Mouse (Mus musculus): ENCODE measurements around the gene Synpo2. TPM values are rescaled to one million over a fixed set of nuclear protein-coding genes. Genes with fewer than 3 reads are reported as not detected.
"Not testable (repeated sequence)": the region's sequence is repeated elsewhere in the genome, so short reads cannot be mapped to it uniquely, and the experiment has no call there.

The Synpo2 gene
- polyA plus RNA-seq, 1 experiment from 2014 or later: 0.72 TPM

DNA sequence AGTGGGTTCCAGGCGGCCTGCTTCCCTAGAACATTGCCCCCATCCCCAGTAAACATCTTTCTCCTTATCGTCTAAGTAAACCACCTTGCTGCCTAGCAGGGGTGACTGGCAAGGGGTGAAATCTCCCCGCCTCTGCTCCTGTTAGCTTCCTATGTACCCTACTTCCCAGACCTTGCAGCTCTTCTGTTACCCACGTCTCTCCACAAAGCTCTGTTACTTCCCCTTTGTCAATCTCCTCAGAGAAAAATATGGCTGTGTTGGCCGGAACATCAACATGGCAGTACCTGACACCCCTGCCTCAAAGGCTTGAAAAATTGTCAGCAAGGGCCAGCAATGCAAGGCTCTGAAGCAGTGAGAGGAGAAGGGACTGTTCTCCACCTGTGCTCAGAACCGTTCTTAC lies 94.9 kb downstream of the Synpo2 start:
- 90% methylated on average over 6 of the region's 6 CpGs for WGBS
- no peaks in the 10 kb centered on the region for H3K27me3 ChIP-seq
- no peak overlapping the region for H3K4me2 ChIP-seq
- no peaks in the 10 kb centered on the region for H3K4me1 ChIP-seq
- no peak overlapping the region for H3K4me3 ChIP-seq
- no peak overlapping the region for H3K9ac ChIP-seq
- no peaks in the 10 kb centered on the region for H3K9me3 ChIP-seq (replicated peaks)
- ATAC-seq: no peak
- no peaks in the 10 kb centered on the region for H3K36me3 ChIP-seq (ENCODE audit: poor library complexity, severe bottlenecking)
- no peak overlapping the region for H3K27ac ChIP-seq

DNA sequence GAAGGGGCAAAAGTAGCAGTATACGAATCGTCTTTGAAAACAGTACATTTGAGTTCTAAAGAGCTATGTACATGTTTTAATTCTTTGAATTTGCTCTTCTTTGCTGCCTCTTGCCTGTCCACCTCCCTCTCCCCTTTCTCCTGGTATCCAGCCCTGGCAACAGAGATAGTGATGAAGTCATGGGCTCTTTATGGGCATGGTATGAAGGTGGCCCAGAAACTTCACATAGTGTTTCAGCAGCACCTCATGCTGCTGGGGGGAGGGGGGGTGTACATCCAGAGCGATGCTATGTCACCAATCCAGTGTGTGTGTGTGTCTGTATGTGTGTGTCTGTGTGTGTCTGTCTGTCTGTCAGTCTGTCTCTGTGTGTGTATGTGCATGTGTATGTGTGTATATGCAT lies 95.8 kb downstream of the Synpo2 start:
- Histone ChIP-seq H3K27me3 (no peaks in the 10 kb centered on the region), H3K4me1 (no peaks in the 10 kb centered on the region), H3K4me3 (no peak overlapping the region), H3K9me3 (replicated peaks) (no peaks in the 10 kb centered on the region), H3K36me3 (ENCODE audit: poor library complexity, severe bottlenecking) (no peaks in the 10 kb centered on the region), H3K27ac (no peak overlapping the region), H3K9ac (no peak overlapping the region), H3K4me2 (no peak overlapping the region)
- no peak for ATAC-seq
- 89% methylated on average over 3 of the region's 3 CpGs for WGBS

DNA sequence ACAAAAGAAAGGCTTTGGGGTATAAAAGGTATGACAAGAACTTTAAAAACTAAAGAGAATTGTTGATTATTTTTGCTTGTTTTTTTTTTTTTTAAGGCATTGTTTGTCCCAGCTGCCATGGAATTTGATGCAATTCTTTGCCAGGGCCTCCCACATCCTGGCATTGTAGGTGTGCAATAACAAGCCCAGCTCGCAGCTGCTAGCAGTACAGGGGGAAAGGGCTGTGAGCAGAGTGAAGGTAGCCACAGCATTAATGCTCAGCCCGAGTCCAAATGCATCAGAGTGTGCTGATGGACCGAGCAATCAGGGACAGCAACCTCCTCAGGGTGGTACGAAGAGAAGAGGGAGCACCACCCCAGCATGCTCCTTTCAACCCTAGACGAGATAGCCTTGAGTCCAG lies 96.3 kb downstream of the Synpo2 start:
- no peaks in the 10 kb centered on the region for H3K27me3 ChIP-seq
- no peak for ATAC-seq
- WGBS: 78% methylated on average over 5 of the region's 5 CpGs

DNA sequence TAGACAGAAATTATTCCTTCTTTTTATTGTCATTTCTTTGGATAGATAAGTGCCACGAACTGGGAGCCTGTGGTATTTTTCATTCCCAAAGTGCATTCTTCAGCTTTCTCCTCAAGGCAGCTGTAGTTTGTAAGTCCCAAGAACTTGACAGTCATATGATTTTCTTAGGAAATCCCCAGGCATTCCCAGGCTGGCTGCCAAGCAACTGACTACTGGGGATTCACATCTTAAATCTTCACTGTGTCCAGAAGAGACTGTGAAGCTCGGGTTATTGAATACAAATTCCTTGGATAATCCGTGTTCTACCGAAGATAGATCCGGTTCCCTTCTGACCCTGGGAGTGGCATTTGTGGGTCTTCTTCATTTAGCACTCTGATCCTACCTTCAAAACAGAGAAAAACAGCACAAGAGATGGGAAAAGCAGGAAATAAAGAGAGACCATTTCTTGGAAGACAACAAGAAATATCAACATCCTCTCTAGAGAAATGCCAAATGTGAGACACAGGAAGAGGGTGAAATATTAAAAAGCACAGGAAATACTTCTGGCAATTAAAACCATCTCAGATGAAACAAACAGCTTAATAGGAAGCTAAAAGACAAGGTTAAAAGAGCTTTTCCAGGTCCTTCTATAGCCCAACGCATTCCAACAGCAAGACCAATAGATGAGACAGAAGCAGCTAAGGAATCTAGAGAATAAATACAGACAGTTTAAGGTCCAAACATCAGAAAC lies 97.5 kb downstream of the Synpo2 start:
- no peak for ATAC-seq
- H3K27me3 ChIP-seq: no peaks in the 10 kb centered on the region
- no peak overlapping the region for H3K27ac ChIP-seq
- H3K9ac ChIP-seq: no peak overlapping the region
- no peak overlapping the region for H3K4me3 ChIP-seq
- no peaks in the 10 kb centered on the region for H3K4me1 ChIP-seq
- H3K9me3 ChIP-seq (replicated peaks): no peaks in the 10 kb centered on the region
- WGBS: 80% methylated on average over 6 of the region's 6 CpGs
- H3K36me3 ChIP-seq (ENCODE audit: poor library complexity, severe bottlenecking): no peaks in the 10 kb centered on the region
- no peak overlapping the region for H3K4me2 ChIP-seq

More for the DNA sequence above, 96.3 kb downstream of the Synpo2 start:
- Histone ChIP-seq H3K9ac (no peak overlapping the region), H3K4me1 (no peaks in the 10 kb centered on the region), H3K9me3 (replicated peaks) (no peaks in the 10 kb centered on the region), H3K27ac (no peak overlapping the region), H3K36me3 (ENCODE audit: poor library complexity, severe bottlenecking) (no peaks in the 10 kb centered on the region), H3K4me3 (no peak overlapping the region), H3K4me2 (no peak overlapping the region)

DNA sequence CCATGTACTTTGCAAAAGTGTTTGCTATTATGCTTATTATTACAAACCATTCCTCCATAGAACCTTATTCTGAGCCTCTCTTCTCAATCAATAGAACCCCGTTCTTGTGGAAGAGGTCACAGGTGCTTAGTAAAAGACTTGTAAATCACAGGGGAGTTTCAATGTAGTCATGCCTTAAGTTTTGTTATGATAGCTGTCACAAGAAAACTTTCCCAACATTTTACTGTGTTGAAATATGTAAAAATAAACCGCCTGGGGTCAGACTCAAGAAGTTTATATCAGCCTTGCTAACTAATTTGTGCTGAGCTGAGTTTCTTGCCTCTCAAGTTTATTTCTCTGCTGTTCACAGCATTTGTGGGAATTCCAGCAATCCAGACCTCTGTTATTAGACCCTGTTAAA lies 103.8 kb downstream of the Synpo2 start:
- Histone ChIP-seq H3K36me3 (ENCODE audit: poor library complexity, severe bottlenecking) (no peaks in the 10 kb centered on the region), H3K9ac (no peak overlapping the region), H3K4me3 (no peak overlapping the region), H3K27me3 (no peaks in the 10 kb centered on the region), H3K4me2 (no peak overlapping the region), H3K9me3 (replicated peaks) (no peaks in the 10 kb centered on the region), H3K4me1 (no peaks in the 10 kb centered on the region), H3K27ac (no peak overlapping the region)
- 77% methylated on average over 2 of the region's 2 CpGs for WGBS
- no peak for ATAC-seq

DNA sequence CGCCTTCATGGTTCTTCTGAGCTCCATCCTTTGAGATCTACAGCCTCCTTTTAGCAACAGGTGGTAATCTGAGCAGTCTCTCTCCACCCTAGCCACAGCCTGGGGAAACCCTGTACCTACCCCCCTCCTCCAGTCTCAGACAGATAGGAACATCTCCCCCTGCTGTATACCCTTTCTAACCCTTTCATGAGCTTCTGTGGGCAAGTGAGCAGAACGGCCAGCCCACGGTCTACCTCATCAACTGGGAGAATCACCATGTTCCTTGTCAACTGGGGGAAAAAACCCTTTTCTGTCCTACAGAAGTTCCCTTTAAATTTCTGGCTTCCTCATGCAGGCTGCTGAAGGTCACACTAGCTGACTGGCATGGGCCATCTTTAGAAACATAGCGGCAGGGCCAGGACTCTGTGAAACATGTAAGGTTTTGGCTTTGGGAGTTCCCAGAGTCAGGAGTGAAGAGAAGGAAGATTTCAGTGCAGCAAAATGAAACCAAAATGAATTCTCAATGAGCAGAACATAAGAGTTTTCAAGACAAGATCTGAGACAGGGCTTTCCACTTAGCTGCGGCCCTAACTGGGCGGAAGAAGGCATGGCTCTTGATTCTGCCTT lies 104.7 kb downstream of the Synpo2 start:
- Histone ChIP-seq H3K4me1 (no peaks in the 10 kb centered on the region), H3K9me3 (replicated peaks) (no peaks in the 10 kb centered on the region), H3K36me3 (ENCODE audit: poor library complexity, severe bottlenecking) (no peaks in the 10 kb centered on the region), H3K4me2 (no peak overlapping the region), H3K27ac (no peak overlapping the region), H3K4me3 (no peak overlapping the region), H3K27me3 (no peaks in the 10 kb centered on the region), H3K9ac (no peak overlapping the region)
- WGBS: 95% methylated on average over 6 of the region's 6 CpGs
- no peak for ATAC-seq

DNA sequence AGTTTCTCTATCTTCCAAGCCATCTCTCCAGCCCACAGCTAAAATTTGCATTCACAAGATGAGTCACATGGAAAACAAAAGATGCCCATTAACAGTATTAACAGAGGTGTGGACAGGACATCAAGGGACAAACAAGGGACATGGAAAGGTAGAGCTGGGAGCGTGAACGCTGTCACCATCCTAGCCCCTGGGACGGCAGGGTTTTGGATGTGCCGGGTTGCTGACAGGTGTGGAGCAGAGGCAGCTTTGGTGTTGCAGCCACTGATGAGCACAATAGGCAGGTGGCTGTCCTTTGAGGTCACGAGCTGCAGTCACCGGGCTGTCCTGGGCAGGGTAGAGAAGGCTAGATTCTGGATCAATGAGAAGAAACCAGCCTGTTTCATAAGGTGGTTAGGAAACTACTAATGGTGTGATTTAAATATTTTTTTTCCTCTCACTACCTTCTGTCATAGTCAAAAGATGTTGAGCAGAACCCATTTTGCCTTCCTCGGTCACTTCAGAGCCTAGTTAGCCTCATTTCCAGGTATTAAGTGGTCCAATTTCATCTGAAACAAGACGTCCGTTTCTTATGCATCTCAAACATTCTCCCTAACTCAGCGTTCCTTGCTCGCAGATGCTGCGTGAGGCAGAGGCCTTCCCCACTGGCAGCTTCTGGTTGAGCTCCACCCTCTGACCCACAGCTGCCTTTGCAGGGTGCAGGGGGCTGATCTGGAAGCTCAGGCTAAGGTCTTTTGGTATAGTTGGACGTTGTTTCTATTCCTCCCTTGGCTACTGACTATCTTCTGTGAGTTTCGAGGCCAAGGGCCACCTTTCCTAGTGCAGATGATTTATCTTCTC lies 105.4 kb downstream of the Synpo2 start:
- Histone ChIP-seq H3K4me2 (no peak overlapping the region), H3K9ac (no peak overlapping the region)

DNA sequence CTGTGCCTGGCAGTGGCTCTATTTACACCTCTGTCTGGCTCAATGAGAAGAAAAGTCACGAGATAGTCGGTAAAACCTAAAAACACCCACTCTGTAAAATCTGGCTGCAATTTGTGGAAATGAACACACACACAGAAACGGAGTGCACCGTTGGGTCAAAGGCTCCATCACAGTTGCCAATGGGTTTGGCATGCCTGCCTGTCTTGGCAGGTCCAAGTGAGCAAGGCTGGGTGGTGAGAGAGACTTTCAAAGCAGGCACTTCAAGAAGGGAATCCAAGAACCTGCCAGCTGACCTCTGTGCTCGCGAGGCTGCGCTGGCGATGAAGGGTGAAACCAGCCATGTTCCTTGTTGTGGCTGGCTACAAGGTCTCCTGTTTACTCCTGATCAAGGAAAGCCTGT lies 107.2 kb downstream of the Synpo2 start:
- no peak for ATAC-seq
- Histone ChIP-seq H3K36me3 (ENCODE audit: poor library complexity, severe bottlenecking) (no peaks in the 10 kb centered on the region), H3K4me1 (no peaks in the 10 kb centered on the region), H3K27me3 (no peaks in the 10 kb centered on the region), H3K27ac (no peak overlapping the region), H3K9ac (no peak overlapping the region), H3K9me3 (replicated peaks) (no peaks in the 10 kb centered on the region), H3K4me3 (no peak overlapping the region), H3K4me2 (no peak overlapping the region)
- WGBS: 78% methylated on average over 8 of the region's 8 CpGs

More for the DNA sequence above, 105.4 kb downstream of the Synpo2 start:
- ATAC-seq: no peak
- Histone ChIP-seq H3K4me3 (no peak overlapping the region), H3K36me3 (ENCODE audit: poor library complexity, severe bottlenecking) (no peaks in the 10 kb centered on the region), H3K27ac (no peak overlapping the region), H3K27me3 (no peaks in the 10 kb centered on the region), H3K4me1 (no peaks in the 10 kb centered on the region), H3K9me3 (replicated peaks) (no peaks in the 10 kb centered on the region)
- 87% methylated on average over 14 of the region's 14 CpGs for WGBS

DNA sequence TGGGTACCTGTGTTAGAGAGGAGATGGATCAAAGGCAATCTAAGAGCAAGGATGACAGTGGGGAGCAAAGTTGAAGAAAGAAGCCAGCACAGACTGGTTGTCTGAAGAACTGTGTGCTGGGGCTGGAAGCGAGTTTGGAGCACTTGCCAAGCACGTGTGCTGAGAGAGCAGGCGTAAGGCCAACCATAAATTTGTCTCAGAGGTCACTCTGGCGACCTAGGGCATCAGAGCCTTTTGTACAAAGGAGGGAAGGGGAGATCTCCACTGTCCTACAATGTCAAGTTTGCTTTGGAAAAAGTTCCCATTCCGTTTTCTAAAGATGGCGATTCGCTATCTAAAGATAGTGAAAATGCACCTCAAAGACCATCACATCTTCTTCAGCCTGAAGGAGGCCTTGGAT lies 107.9 kb downstream of the Synpo2 start:
- ATAC-seq: no peak
- Histone ChIP-seq H3K9ac (no peak overlapping the region), H3K4me2 (no peak overlapping the region), H3K36me3 (ENCODE audit: poor library complexity, severe bottlenecking) (no peaks in the 10 kb centered on the region), H3K27ac (no peak overlapping the region), H3K4me1 (no peaks in the 10 kb centered on the region), H3K9me3 (replicated peaks) (no peaks in the 10 kb centered on the region), H3K4me3 (no peak overlapping the region), H3K27me3 (no peaks in the 10 kb centered on the region)
- WGBS: 86% methylated on average over 7 of the region's 7 CpGs

DNA sequence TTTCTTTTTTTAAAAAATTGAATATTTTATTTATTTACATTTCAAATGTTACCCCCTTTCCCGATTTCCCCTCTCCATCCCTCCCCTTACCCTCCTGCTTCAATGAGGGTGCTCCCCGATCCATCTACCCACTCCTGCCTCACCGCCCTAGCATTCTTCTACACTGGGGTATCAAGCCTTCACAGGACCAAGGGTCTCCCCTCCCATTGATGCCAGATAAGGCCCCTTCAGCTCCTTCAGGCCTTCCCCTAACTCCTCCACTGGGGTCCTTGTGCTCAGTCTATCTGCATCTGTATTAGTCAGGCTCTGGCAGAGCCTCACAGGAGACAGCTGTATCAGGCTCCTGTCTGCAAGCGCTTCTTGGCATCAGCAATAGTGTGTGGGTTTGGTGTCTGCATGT lies 109.2 kb downstream of the Synpo2 start:
- H3K27ac ChIP-seq: not testable (repeated sequence)

DNA sequence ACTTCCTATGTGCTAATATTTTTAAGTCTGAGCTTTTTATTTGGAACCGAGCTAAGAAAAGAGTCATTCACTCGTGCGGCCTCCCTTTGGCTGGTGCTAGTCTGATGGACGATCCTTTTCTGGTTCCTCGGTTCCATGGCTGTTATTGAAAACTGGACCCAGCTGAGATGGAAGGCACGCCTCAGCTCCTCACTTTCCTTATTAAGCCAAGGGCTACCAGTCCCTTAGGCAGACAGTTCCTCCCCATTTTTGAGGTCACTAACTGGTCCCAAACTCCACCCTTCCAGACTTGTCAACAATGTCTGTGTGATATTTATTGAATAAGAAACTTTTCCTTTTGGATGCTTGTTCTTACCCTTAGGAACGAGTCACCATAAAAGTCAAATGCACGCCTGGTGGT lies 112.1 kb downstream of the Synpo2 start:
- no peak overlapping the region for H3K27ac ChIP-seq
- 88% methylated on average over 8 of the region's 8 CpGs for WGBS
- H3K4me2 ChIP-seq: no peak overlapping the region
- H3K9ac ChIP-seq: no peak overlapping the region
- no peaks in the 10 kb centered on the region for H3K27me3 ChIP-seq
- H3K4me3 ChIP-seq: no peak overlapping the region
- H3K9me3 ChIP-seq (replicated peaks): no peaks in the 10 kb centered on the region
- no peaks in the 10 kb centered on the region for H3K36me3 ChIP-seq (ENCODE audit: poor library complexity, severe bottlenecking)
- no peaks in the 10 kb centered on the region for H3K4me1 ChIP-seq
- ATAC-seq: no peak

More for the DNA sequence above, 109.2 kb downstream of the Synpo2 start:
- H3K4me1 ChIP-seq; H3K9ac ChIP-seq; H3K9me3 ChIP-seq (replicated peaks); H3K4me3 ChIP-seq; H3K36me3 ChIP-seq (ENCODE audit: poor library complexity, severe bottlenecking); H3K27me3 ChIP-seq; H3K4me2 ChIP-seq; ATAC-seq: not testable (repeated sequence)
- 87% methylated on average over 4 of the region's 4 CpGs for WGBS
